Mouse (Mus musculus) ES-E14 (cell line): ENCODE results near the gene Susd3. TPM values are rescaled to one million over a fixed set of nuclear protein-coding genes. Genes with fewer than 3 reads are reported as not detected.

Experiments used
- DNase-seq: peaks from one replicate; pipeline ENCODE4 v3.0.0-alpha.2; 2013; ENCODE audit warnings: low read depth, low spot score
- H3K27ac ChIP-seq: 2 replicates; pipeline ENCODE4 v1.5.1; 2012; ENCODE audit warnings: low read depth, mild to moderate bottlenecking, low read length, moderate library complexity, mixed read lengths; ENCODE audit not compliant: poor library complexity, insufficient read depth, severe bottlenecking
- H3K36me3 ChIP-seq: 2 replicates; pipeline ENCODE4 v1.6.1; 2012; ENCODE audit warnings: mild to moderate bottlenecking, low read length, moderate library complexity, mixed read lengths; ENCODE audit not compliant: control insufficient read depth, poor library complexity, insufficient read depth, severe bottlenecking
- H3K4me1 ChIP-seq, 2 experiments: fragments of 150-350 bp in 1 of 2; sonication (generic) in 1 of 2; 2 replicates each; pipeline ENCODE4 v1.6.1; 2012; ENCODE audit warnings: low read length in 2 of 2, mild to moderate bottlenecking in 1 of 2, mixed read lengths in 1 of 2; ENCODE audit not compliant: control insufficient read depth in 2 of 2, insufficient read depth in 2 of 2, poor library complexity in 1 of 2
- H3K4me3 ChIP-seq, 2 experiments: fragments of 150-350 bp in 1 of 2; sonication (generic) in 1 of 2; 2 replicates each; pipeline ENCODE4 v1.5.1; 2012; ENCODE audit warnings: low read length in 2 of 2, low read depth in 1 of 2, mild to moderate bottlenecking in 1 of 2, mixed read lengths in 1 of 2; ENCODE audit not compliant: insufficient read depth in 1 of 2, poor library complexity in 1 of 2, severe bottlenecking in 1 of 2
- H3K9ac ChIP-seq: 2 replicates; pipeline ENCODE4 v1.6.1; 2012; ENCODE audit warnings: low read depth, mild to moderate bottlenecking, low read length, mixed read lengths; ENCODE audit not compliant: poor library complexity, insufficient read depth, severe bottlenecking
- H3K9me3 ChIP-seq: fragments of 150-350 bp; sonication (generic); 2 replicates; pipeline ENCODE4 v1.6.1; 2012; ENCODE audit warnings: low read depth, mild to moderate bottlenecking, low read length; ENCODE audit not compliant: control insufficient read depth, insufficient read depth
- CHD2 ChIP-seq: IDR thresholded peaks from 2 replicates; pipeline ENCODE4 v1.6.1; 2014; ENCODE audit warnings: mild to moderate bottlenecking, low read depth, low read length, inconsistent platforms
- HCFC1 ChIP-seq: IDR thresholded peaks from 2 replicates; pipeline ENCODE4 v1.6.1; 2012; ENCODE audit warnings: low read length, inconsistent platforms, borderline replicate concordance; ENCODE audit not compliant: insufficient read depth
- MAFK ChIP-seq: IDR thresholded peaks from 2 replicates; pipeline ENCODE4 v1.6.1; 2014; ENCODE audit warnings: mild to moderate bottlenecking, low read depth, low read length, inconsistent platforms; ENCODE audit not compliant: insufficient read depth
- ZC3H11A ChIP-seq: IDR thresholded peaks from 2 replicates; pipeline ENCODE4 v1.6.1; 2012; ENCODE audit warnings: low read depth, mild to moderate bottlenecking, inconsistent platforms, low read length, borderline replicate concordance
- ZNF384 ChIP-seq: IDR thresholded peaks from 2 replicates; pipeline ENCODE4 v1.6.1; 2012; ENCODE audit warnings: low read depth, low read length, inconsistent platforms
- in situ Hi-C, 2 experiments: fragments of 600-800 bp; cut with MboI; formaldehyde crosslinking; loops; one replicate each; pipeline ENCODE4 v1.15.1; 2025; ENCODE audit warnings: low sequenced_read_pairs in 2 of 2, inconsistent platforms in 1 of 2; ENCODE audit not compliant: unreplicated experiment in 2 of 2
- total RNA-seq: library from RNA; depleted of rRNA; stranded (reverse); fragments of 300-350 nt; gene quantifications from 2 replicates; pipeline ENCODE4 v1.2.3, GENCODE M21; 2012; rRNA removed

Gene Susd3
- total RNA-seq, 1 experiment = 1.3 TPM

GRCm38 (mm10) chr13:49183646-49184045 lies 64.9 kb downstream of the Susd3 start:
- TF ChIP-seq HCFC1 (no peak), MAFK (0 out of 2 replicates have a peak, but pooled peaks have one; percentile 11)
- Histone ChIP-seq H3K4me1 (peaks cover 0 to 11% of the 10 kb centered on the region in 2 experiments; a peak in 2 of 4 replicates), H3K9me3 (no peaks in the 10 kb centered on the region), H3K9ac (no peak overlapping the region), H3K4me3 (no peak overlapping the region), H3K36me3 (no peaks in the 10 kb centered on the region), H3K27ac (no peak overlapping the region)
- in situ Hi-C loops = no loop called here
- no peak for DNase-seq

DNA sequence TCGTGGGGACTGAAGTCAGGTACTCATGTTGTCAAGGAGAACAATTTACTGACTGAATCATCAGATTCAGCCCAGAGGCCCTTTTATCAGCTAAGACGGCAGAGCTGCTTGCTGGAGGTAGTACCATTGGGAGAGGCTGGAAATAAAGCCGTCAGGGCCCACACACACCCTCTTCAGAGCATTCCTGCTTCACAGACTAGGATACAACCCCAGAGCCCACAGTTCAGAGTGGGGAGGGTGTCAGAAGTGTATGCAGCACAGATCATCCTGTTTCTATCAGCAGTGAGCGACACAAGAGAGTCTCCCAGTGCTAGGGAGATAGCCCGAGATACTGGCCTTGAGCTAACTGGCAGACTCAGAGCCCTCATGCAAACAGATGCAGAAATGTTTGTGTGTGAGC lies 65.3 kb downstream of the Susd3 start:
- in situ Hi-C loops = no loop called here
- Histone ChIP-seq H3K4me3 (no peak overlapping the region), H3K9me3 (no peaks in the 10 kb centered on the region), H3K36me3 (no peaks in the 10 kb centered on the region), H3K4me1 (peaks cover 0 to 11% of the 10 kb centered on the region in 2 experiments; a peak in 2 of 4 replicates), H3K9ac (no peak overlapping the region), H3K27ac (no peak overlapping the region)
- TF ChIP-seq ZNF384 = no peak
- TF ChIP-seq ZC3H11A = no peak
- no peak for TF ChIP-seq HCFC1
- no peak for DNase-seq

DNA sequence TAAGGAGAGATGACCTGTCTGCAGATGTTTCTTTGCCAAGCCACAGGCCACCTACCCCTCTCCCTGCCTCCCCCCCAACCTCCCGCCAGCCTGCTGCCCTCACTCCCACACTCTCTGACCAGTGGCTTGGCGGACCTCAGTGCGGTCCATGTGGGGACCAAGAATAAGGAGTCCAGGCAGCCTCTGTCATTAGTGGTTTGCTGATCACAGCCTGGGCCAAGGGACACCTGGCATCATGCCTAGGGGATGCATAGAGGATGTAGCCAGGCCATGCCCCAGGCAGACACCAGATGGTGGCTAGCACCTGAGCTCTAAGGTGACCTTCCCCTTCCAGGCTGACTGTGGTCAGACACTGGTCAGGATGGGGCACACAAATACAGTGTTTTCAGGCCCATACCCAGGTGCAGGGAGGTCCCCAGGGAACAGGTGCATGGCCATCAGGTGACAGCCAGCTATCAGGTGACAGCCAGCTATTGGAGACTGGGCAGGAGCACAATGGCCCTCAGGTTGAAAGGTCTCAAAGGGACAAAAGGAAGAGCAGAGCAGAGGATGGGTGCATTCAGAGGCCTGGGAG lies 67.0 kb downstream of the Susd3 start:
- in situ Hi-C loops = no loop called here
- no peaks in the 10 kb centered on the region for H3K36me3 ChIP-seq
- no peak overlapping the region for H3K4me3 ChIP-seq
- TF ChIP-seq HCFC1 (no peak), CHD2 (no peak)
- H3K9ac ChIP-seq = no peak overlapping the region
- no peaks in the 10 kb centered on the region for H3K9me3 ChIP-seq
- peaks cover 0 to 7% of the 10 kb centered on the region in 2 experiments; a peak in 1 of 4 replicates for H3K4me1 ChIP-seq
- no peak for DNase-seq
- no peak overlapping the region for H3K27ac ChIP-seq

DNA sequence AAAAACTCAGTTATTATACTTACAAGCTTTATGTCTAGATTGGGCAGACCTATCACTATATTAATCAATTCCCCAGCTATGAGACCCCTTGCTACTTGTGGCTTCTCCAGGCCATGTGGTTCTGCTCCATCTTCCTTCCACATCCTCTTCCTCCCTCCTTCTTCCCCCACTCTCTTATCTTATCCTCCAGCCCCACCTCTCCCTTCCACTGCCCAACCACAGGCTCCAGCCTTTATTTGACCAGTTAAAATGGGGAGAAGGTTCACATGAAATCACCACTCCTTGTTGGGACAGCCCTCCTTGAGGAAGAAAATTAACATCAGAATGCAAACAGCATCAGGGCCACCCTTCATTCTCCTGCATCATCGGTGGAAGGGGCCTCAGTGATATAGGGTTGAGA lies 67.8 kb downstream of the Susd3 start:
- in situ Hi-C loops = no loop called here
- DNase-seq = no peak
- H3K27ac ChIP-seq = no peak overlapping the region
- H3K9me3 ChIP-seq = no peaks in the 10 kb centered on the region
- TF ChIP-seq ZC3H11A (no peak), MAFK (no peak), HCFC1 (no peak), ZNF384 (no peak), CHD2 (no peak)
- peaks cover 0 to 5% of the 10 kb centered on the region in 2 experiments; a peak in 1 of 4 replicates for H3K4me1 ChIP-seq
- no peak overlapping the region for H3K4me3 ChIP-seq
- no peaks in the 10 kb centered on the region for H3K36me3 ChIP-seq
- no peak overlapping the region for H3K9ac ChIP-seq

Other genes with a start within 250 kb of the Susd3 start
- 1.6 TPM in 2 replicates for gene Wnk2, start 100.7 kb downstream of the Susd3 start, total RNA-seq
- 18.0 and 20.8 TPM in 2 replicates for gene Ninj1, start 61.2 kb downstream of the Susd3 start, total RNA-seq
- 16.9 and 20.5 TPM in 2 replicates for gene Card19, start 32.7 kb downstream of the Susd3 start, total RNA-seq
- gene Fgd3, start 71.6 kb upstream of the Susd3 start, total RNA-seq = 1.5 and 6.2 TPM in 2 replicates
- gene Bicd2, start 92.9 kb upstream of the Susd3 start, total RNA-seq = 18.2 and 25.5 TPM in 2 replicates
- gene Ippk, start 172.5 kb upstream of the Susd3 start, total RNA-seq = 12.1 and 16.9 TPM in 2 replicates
- gene Tes3-ps, start 244.6 kb upstream of the Susd3 start, total RNA-seq = 0.37 and 0.85 TPM in 2 replicates